7 mouse cellular contexts compared by ENCODE assay signal in genomic region chr4:47353416-47354111, GRCm38 (mm10). TPM values are rescaled to one million over a fixed set of nuclear protein-coding genes. Genes with fewer than 3 reads are reported as not detected.
A peak's percentile ranks its signal among the peaks of the same experiment; 100 is the strongest.
DNase-seq lines count a peak whose midpoint lies in the region; ATAC-seq and TF ChIP-seq lines count a peak whose summit lies in the region.

No protein-coding gene starts in this region.

- H3K9me3 ChIP-seq in G1E (replicated peaks) = no peaks in the 10 kb centered on the region
- H3K9me3 ChIP-seq in embryonic facial prominence, embryonic 14.5 days (ENCODE audit: control insufficient read depth, low read length) = no peaks in the 10 kb centered on the region
- H3K9me3 ChIP-seq in heart, postnatal 0 days (replicated peaks; ENCODE audit: control insufficient read depth, low read length) = no peaks in the 10 kb centered on the region
- no peaks in the 10 kb centered on the region for H3K9me3 ChIP-seq in lung, embryonic 16.5 days (ENCODE audit: control insufficient read depth, low read length)

- peaks cover 16% of the 10 kb centered on the region for H3K4me1 ChIP-seq in G1E (ENCODE audit: insufficient read depth, low read depth, low read length)
- peaks cover 27% of the 10 kb centered on the region for H3K4me1 ChIP-seq in embryonic facial prominence, embryonic 14.5 days (ENCODE audit: control insufficient read depth, insufficient read depth, low read length)
- peaks cover 13% of the 10 kb centered on the region for H3K4me1 ChIP-seq in heart, postnatal 0 days (ENCODE audit: control insufficient read depth, insufficient read depth)
- peaks cover 12% of the 10 kb centered on the region for H3K4me1 ChIP-seq in lung, embryonic 16.5 days (replicated peaks; ENCODE audit: control insufficient read depth, insufficient read depth, low read length)

- no peak for TF ChIP-seq EP300 in heart, postnatal 0 days (IDR thresholded peaks at IDR 0.05; ENCODE audit: low read depth)

- no peaks in the 10 kb centered on the region for H3K36me3 ChIP-seq in G1E (replicated peaks)
- H3K36me3 ChIP-seq in embryonic facial prominence, embryonic 14.5 days (ENCODE audit: control insufficient read depth, insufficient read depth, low read length) = no peaks in the 10 kb centered on the region
- H3K36me3 ChIP-seq in heart, postnatal 0 days (replicated peaks; ENCODE audit: control insufficient read depth, insufficient read depth, low read length) = no peaks in the 10 kb centered on the region
- H3K36me3 ChIP-seq in lung, embryonic 16.5 days (ENCODE audit: control insufficient read depth, insufficient read depth, low read length) = no peaks in the 10 kb centered on the region

- H3K27ac ChIP-seq in embryonic facial prominence, embryonic 14.5 days (replicated peaks; ENCODE audit: low read depth, low read length) = peak overlapping the region; percentile 97
- peak overlapping the region; percentile 98 for H3K27ac ChIP-seq in heart, postnatal 0 days (ENCODE audit: low read depth)
- peak overlapping the region; percentile 94 for H3K27ac ChIP-seq in lung, embryonic 16.5 days (ENCODE audit: low read length)

- peak overlapping the region; percentile 98 for H3K4me2 ChIP-seq in embryonic facial prominence, embryonic 14.5 days (ENCODE audit: low read depth, low read length)
- peak overlapping the region; percentile 100 for H3K4me2 ChIP-seq in heart, postnatal 0 days (ENCODE audit: low read depth, low read length)
- H3K4me2 ChIP-seq in lung, embryonic 16.5 days (ENCODE audit: low read depth, low read length) = peak overlapping the region; percentile 61

- peaks cover 12% of the 10 kb centered on the region for H3K27me3 ChIP-seq in G1E (ENCODE audit: insufficient read depth, low read length)
- no peaks in the 10 kb centered on the region for H3K27me3 ChIP-seq in embryonic facial prominence, embryonic 14.5 days (replicated peaks; ENCODE audit: control insufficient read depth, insufficient read depth, low read length)
- 0 out of 2 replicates have a peak, but pooled peaks cover 4% of the 10 kb centered on the region for H3K27me3 ChIP-seq in heart, postnatal 0 days (ENCODE audit: control insufficient read depth, insufficient read depth, low read length)
- no peaks in the 10 kb centered on the region for H3K27me3 ChIP-seq in lung, embryonic 16.5 days (ENCODE audit: control insufficient read depth, insufficient read depth, low read depth, low read length)

- no peak for TF ChIP-seq CTCF in G1E (IDR thresholded peaks at IDR 0.05; ENCODE audit: low read depth, low read length)
- no peak for TF ChIP-seq CTCF in heart, postnatal 0 days (IDR thresholded peaks at IDR 0.05; ENCODE audit: low read depth)

- ATAC-seq in G1E (ENCODE audit: extremely low read depth, insufficient number of reproducible peaks, low FRiP score, poor library complexity, severe bottlenecking) = no peak
- peak; percentile 66 for ATAC-seq in embryonic facial prominence, embryonic 14.5 days (ENCODE audit: low read depth)
- ATAC-seq in heart, postnatal 0 days (ENCODE audit: insufficient read depth, low read depth) = peak; percentile 76
- peak; percentile 72 for ATAC-seq in lung, embryonic 16.5 days (ENCODE audit: low read depth)

- under 1% methylated on average over 26 of the region's 73 CpGs for WGBS in embryonic facial prominence, embryonic 14.5 days
- WGBS in heart, postnatal 0 days = under 1% methylated on average over 36 of the region's 73 CpGs
- WGBS in lung, embryonic 16.5 days = under 1% methylated on average over 54 of the region's 73 CpGs

- H3K4me3 ChIP-seq in G1E (ENCODE audit: low read depth, low read length) = peak overlapping the region; percentile 81
- peak overlapping the region; percentile 91 for H3K4me3 ChIP-seq in embryonic facial prominence, embryonic 14.5 days (ENCODE audit: low read depth, low read length)
- H3K4me3 ChIP-seq in heart, postnatal 0 days (ENCODE audit: low read depth, low read length) = peak overlapping the region; percentile 87
- peak overlapping the region; percentile 79 for H3K4me3 ChIP-seq in lung, embryonic 16.5 days (ENCODE audit: low read length)

- H3K9ac ChIP-seq in embryonic facial prominence, embryonic 14.5 days (ENCODE audit: low read depth, low read length) = peak overlapping the region; percentile 92
- peak overlapping the region; percentile 84 for H3K9ac ChIP-seq in heart, postnatal 0 days (replicated peaks; ENCODE audit: low read depth, low read length)
- peak overlapping the region; percentile 85 for H3K9ac ChIP-seq in lung, embryonic 16.5 days (ENCODE audit: low read length)

- peak; percentile 60 for DNase-seq in G1E (ENCODE audit: low spot score)
- peak; percentile 83 for DNase-seq in adrenal gland, postnatal 25 days
- DNase-seq in embryonic facial prominence, embryonic 14.5 days (ENCODE audit: low spot score) = peak; percentile 79
- peak; percentile 58 for DNase-seq in heart, postnatal 0 days (ENCODE audit: low spot score)
- peak; percentile 74 to 87 for DNase-seq in kidney, postnatal 36 days
- peak; percentile 61 for DNase-seq in retina, embryonic 14.5 days (ENCODE audit: low spot score)

RNA-seq across cellular contexts. Expression of gene Tgfbr1, which starts 0.5 kb away (rescaled TPM):
- 26.6 and 27.5 TPM in 2 replicates for total RNA-seq in G1E (2014; fragmentation: Nextera tagmentation)
- 62.7 and 65.1 TPM in 2 replicates for total RNA-seq in G1E (2017)
- 1.7 TPM in 2 replicates for polyA plus RNA-seq in G1E (2012)
- 36.7 and 40.3 TPM in 2 replicates for total RNA-seq in adrenal gland, postnatal 25 days (2021)
- 48.6 and 50.3 TPM in 2 replicates for polyA plus RNA-seq in embryonic facial prominence, embryonic 14.5 days (2014; fragmentation: Nextera tagmentation; extraction: Ambion mirVana)
- total RNA-seq in heart, postnatal 0 days (2014; rRNA removed; ENCODE audit: low replicate concordance) = 19.8 and 21.8 TPM in 2 replicates
- polyA plus RNA-seq in heart, postnatal 0 days (2015; fragmentation: Nextera tagmentation; extraction: Ambion mirVana) = 7.6 and 7.8 TPM in 2 replicates
- 25.9 and 27.7 TPM in 2 replicates for polyA plus RNA-seq in lung, embryonic 16.5 days (2015; fragmentation: Nextera tagmentation; extraction: Ambion mirVana)
